Mouse (Mus musculus) testis, adult 2 months (tissue): ENCODE data around the gene Stxbp4. TPM values are rescaled to one million over a fixed set of nuclear protein-coding genes. Genes with fewer than 3 reads are reported as not detected.

ENCODE experiments used
- H3K27ac ChIP-seq: fragments of 200-500 bp; 2 replicates; pipeline ENCODE4 v1.5.1; 2012; ENCODE audit warnings: low read depth, low read length; ENCODE audit not compliant: control insufficient read depth, insufficient read depth
- H3K27me3 ChIP-seq: fragments of 200-500 bp; 2 replicates; pipeline ENCODE4 v1.6.1; 2012; ENCODE audit warnings: mild to moderate bottlenecking, low read length, moderate library complexity; ENCODE audit not compliant: control insufficient read depth, insufficient read depth
- H3K36me3 ChIP-seq: fragments of 200-500 bp; 2 replicates; pipeline ENCODE4 v1.6.1; 2012; ENCODE audit warnings: mild to moderate bottlenecking, low read length; ENCODE audit not compliant: control insufficient read depth, insufficient read depth
- H3K4me1 ChIP-seq: fragments of 200-500 bp; 2 replicates; pipeline ENCODE4 v1.6.1; 2012; ENCODE audit warnings: low read length; ENCODE audit not compliant: control insufficient read depth, insufficient read depth
- H3K4me3 ChIP-seq: fragments of 200-500 bp; 2 replicates; pipeline ENCODE4 v1.5.1; 2012; ENCODE audit warnings: low read depth, mild to moderate bottlenecking, low read length, moderate library complexity, mixed read lengths; ENCODE audit not compliant: control insufficient read depth
- CTCF ChIP-seq: fragments of 200-500 bp; IDR thresholded peaks from 2 replicates; pipeline ENCODE4 v1.5.1; 2012; ENCODE audit warnings: low read depth, mild to moderate bottlenecking, inconsistent platforms, low read length, moderate library complexity; ENCODE audit not compliant: control insufficient read depth, insufficient read depth, insufficient replicate concordance
- POLR2A ChIP-seq: fragments of 200-500 bp; IDR thresholded peaks from 2 replicates; pipeline ENCODE4 v1.6.1; 2012; ENCODE audit warnings: low read depth, mild to moderate bottlenecking, inconsistent platforms, low read length, moderate library complexity; ENCODE audit not compliant: control insufficient read depth
- polyA plus RNA-seq: library from polyadenylated mRNA; depleted of rRNA; stranded (reverse); fragments of >200 nt; gene quantifications from 2 replicates; pipeline ENCODE4 v1.2.3, GENCODE M21; 2012

Gene Stxbp4
- polyA plus RNA-seq, 1 experiment = 1.4 TPM

DNA sequence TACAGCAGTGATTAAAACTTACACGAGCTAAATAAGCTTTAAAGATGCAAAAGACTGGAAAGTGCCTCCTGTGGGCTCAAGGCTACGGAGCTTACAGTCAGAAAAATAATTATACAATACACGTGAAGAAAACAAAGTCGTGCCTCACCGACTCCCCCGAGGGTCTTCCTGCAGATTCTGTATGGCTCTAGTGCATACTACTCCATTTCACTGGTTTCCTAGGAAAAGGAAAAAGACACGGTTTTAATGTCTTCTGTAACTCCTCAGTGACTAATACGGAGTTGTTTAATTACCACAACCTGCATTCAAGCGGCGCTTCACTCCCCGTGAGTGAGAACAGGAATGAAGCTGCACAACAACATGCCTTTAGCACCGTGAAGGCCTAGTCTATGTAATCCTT, 15.8 kb downstream of the Stxbp4 start:
- Histone ChIP-seq H3K27me3 (no peaks in the 10 kb centered on the region), H3K36me3 (no peaks in the 10 kb centered on the region)
- TF ChIP-seq CTCF (no peak), POLR2A (no peak)

DNA sequence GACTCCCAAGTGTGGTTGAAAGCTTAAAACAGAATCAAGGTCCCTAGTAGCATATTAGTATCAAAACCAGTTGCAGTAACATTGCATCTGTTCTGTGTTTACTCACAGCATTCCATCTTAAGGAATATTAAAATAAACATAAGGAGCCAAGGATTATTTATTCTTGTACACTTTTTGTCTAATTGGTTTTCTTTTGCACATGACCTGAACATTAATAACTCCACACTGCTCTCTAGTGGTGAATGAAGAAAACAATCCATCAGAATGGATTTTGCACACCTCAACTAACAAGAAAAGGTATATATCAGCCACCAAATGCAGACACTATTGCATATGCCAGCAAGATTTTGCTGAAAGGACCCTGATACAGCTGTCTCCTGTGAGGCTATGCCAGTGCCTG, 21.5 kb downstream of the Stxbp4 start:
- Histone ChIP-seq H3K27me3 (no peaks in the 10 kb centered on the region), H3K36me3 (no peaks in the 10 kb centered on the region), H3K27ac (no peak overlapping the region), H3K4me3 (no peak overlapping the region), H3K4me1 (no peaks in the 10 kb centered on the region)
- TF ChIP-seq POLR2A (no peak), CTCF (no peak)

More for the DNA sequence above, 15.8 kb downstream of the Stxbp4 start:
- no peak overlapping the region for H3K27ac ChIP-seq
- H3K4me3 ChIP-seq = no peak overlapping the region
- no peaks in the 10 kb centered on the region for H3K4me1 ChIP-seq

DNA sequence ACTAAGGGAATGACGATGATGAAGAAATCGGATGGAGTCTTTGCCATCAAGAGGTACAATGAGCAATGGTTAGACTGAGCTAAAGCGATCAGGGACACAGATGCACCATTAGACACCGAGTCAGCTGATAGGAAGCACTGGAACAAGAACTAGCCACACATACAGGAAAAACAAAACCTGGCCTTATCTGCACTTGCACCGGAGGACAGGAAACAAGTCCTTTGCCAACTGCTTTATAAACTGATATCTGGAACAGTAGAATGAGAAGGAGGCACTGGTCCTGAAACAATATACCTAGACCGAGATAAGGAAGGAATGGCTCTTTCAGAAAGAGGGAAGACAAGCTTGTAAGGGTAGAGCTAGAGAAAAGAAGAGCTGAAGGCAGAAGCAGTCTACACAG, 23.1 kb downstream of the Stxbp4 start:
- Histone ChIP-seq H3K36me3 (no peaks in the 10 kb centered on the region), H3K4me3 (no peak overlapping the region), H3K27ac (no peak overlapping the region), H3K27me3 (no peaks in the 10 kb centered on the region), H3K4me1 (no peaks in the 10 kb centered on the region)
- TF ChIP-seq CTCF (no peak), POLR2A (no peak)

DNA sequence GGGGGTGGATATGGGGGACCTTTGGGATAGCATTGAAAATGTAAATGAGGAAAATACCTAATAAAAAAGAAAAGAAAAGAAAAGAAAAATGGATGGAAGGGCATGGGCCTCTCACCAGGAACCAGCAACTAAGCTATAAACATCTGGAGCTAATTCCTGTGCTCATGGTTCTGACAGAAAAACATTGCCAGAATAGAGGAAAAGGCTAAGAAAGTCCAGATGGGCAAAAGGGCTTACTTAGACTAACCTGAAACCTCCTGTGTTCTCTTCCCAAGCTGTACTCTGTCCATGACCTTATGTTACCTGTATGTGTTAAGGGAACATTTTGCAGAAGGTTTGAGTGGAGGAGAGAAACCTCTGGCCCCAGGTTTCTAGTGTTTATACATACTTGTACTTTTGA, 25.8 kb downstream of the Stxbp4 start:
- no peak for TF ChIP-seq POLR2A
- no peak for TF ChIP-seq CTCF
- Histone ChIP-seq H3K27ac (no peak overlapping the region), H3K4me3 (no peak overlapping the region), H3K4me1 (no peaks in the 10 kb centered on the region), H3K27me3 (no peaks in the 10 kb centered on the region), H3K36me3 (no peaks in the 10 kb centered on the region)

DNA sequence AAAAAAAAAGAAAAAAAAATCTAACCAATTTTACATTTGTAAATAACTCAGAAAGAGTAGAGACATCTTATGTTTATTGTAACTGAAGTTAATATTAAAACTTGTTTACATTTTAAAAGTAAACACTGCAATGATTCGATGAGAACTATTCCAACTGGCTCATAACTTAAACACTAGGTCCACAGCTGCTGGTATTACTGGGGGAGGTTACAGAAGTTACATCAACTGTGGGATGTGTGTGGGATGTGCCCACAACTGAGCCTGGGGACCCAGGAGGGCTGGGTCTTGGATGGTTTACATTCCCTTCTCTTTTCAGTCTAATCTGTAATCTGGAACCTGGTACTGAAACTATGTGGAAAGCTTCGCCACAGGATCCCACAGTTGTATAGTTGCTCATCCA, 34.8 kb downstream of the Stxbp4 start:
- no peaks in the 10 kb centered on the region for H3K27me3 ChIP-seq
- H3K4me3 ChIP-seq = no peak overlapping the region
- H3K27ac ChIP-seq = no peak overlapping the region
- TF ChIP-seq CTCF (no peak), POLR2A (no peak)
- H3K36me3 ChIP-seq = peaks cover 1% of the 10 kb centered on the region
- no peaks in the 10 kb centered on the region for H3K4me1 ChIP-seq

DNA sequence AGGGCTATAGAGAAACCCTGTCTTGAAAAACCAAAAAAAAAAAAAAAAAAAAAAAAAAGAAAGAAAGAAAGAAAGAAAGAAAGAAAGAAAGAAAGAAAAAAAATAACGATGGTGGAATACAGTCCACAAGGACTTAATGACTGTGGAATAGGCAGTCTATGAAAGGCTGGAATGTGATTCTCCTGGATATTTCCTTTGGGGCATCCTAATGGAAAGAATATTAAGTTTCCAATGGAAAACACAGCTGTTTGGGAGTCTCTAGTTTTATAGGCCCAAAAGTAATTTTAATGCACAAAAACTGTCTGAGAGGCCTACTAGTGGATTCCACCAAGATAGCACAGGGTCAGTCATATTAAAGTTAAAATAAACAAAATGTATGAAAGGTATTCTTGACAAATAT, 42.1 kb downstream of the Stxbp4 start:
- H3K27ac ChIP-seq = no peak overlapping the region
- H3K36me3 ChIP-seq = no peaks in the 10 kb centered on the region
- H3K4me3 ChIP-seq = no peak overlapping the region
- no peak for TF ChIP-seq CTCF
- no peak for TF ChIP-seq POLR2A
- no peaks in the 10 kb centered on the region for H3K4me1 ChIP-seq
- no peaks in the 10 kb centered on the region for H3K27me3 ChIP-seq

DNA sequence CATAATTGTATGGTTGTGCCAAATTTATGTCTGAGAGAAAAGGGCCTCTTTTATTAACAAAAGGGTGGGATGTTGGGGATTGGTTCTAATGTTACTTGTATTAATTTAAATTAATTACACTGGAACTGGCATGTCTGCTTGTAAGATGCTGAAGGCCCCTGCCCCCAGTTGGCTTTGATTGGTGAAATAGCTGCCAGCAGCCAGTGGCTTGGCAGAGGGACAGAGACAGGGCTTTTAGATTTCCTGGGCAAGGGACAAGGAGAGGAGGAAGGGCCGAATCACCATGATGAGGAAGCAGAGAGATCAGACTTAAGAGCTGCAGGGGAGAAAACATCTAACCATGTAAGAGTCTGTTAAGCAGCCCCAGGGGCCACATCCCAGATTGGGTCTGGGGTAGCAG, 46.9 kb downstream of the Stxbp4 start:
- H3K4me3 ChIP-seq = no peak overlapping the region
- H3K27ac ChIP-seq = no peak overlapping the region
- no peaks in the 10 kb centered on the region for H3K27me3 ChIP-seq
- TF ChIP-seq POLR2A = no peak
- no peak for TF ChIP-seq CTCF
- no peaks in the 10 kb centered on the region for H3K4me1 ChIP-seq
- H3K36me3 ChIP-seq = no peaks in the 10 kb centered on the region

DNA sequence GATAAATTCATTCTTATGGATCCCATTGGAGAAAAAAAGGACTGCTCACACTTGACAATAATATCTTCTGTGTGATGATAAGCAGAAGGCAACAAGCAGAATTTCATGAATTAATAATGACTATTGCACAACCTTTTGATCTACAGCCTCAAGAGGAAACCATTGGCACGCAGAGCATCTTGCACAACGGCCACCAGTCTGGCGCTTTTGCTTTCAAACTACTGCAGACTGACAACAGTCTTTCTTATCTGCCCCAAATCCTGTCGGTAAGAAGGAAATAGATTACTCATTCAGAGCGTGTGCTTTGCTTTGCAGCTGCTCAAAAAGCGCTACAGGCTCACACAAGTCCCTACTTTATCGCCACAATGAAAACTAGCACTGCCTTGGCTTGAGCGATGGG, 51.7 kb downstream of the Stxbp4 start:
- Histone ChIP-seq H3K4me3 (no peak overlapping the region), H3K27me3 (no peaks in the 10 kb centered on the region), H3K36me3 (no peaks in the 10 kb centered on the region), H3K4me1 (no peaks in the 10 kb centered on the region), H3K27ac (no peak overlapping the region)
- TF ChIP-seq CTCF = no peak
- no peak for TF ChIP-seq POLR2A
